Mouse (Mus musculus): ENCODE data around the gene Defb28. TPM values are rescaled to one million over a fixed set of nuclear protein-coding genes. Genes with fewer than 3 reads are reported as not detected.
A peak's percentile ranks its signal among the peaks of the same experiment; 100 is the strongest.

Gene Defb28
- polyA plus RNA-seq, 1 experiment from 2014 or later, result 1.8 TPM

- Histone ChIP-seq H3K4me2 (ENCODE audit: low read length) (no peak within 1 kb of the TSS), H3K36me3 (ENCODE audit: insufficient read depth, low read length) (no peaks in the 10 kb centered on the region), H3K9me3 (replicated peaks; ENCODE audit: low read length) (no peaks in the 10 kb centered on the region), H3K4me3 (replicated peaks; ENCODE audit: low read depth, low read length) (no peak within 1 kb of the TSS), H3K4me1 (replicated peaks; ENCODE audit: insufficient read depth, low read length) (no peaks in the 10 kb centered on the region), H3K27me3 (ENCODE audit: insufficient read depth, low read length) (no peaks in the 10 kb centered on the region), H3K27ac (no peak within 1 kb of the TSS), H3K9ac (ENCODE audit: low read depth, low read length) (no peak within 1 kb of the TSS)
- no peak for TF ChIP-seq CTCF (IDR thresholded peaks at IDR 0.05; ENCODE audit: low read depth)
- ATAC-seq (replicated peaks; ENCODE audit: low FRiP score, low read depth) (no peak), DNase-seq (ENCODE audit: low spot score) (no peak)
Measured at GRCm38 (mm10) chr2:152490038-152490437, 28.0 kb upstream of the Defb28 start, which contains the start of gene Defb22. Gene Defb22, minus strand, starts transcription at chr2:152490138.

- no peak overlapping the region for H3K4me3 ChIP-seq (replicated peaks; ENCODE audit: low read depth, low read length)
- no peaks in the 10 kb centered on the region for H3K27me3 ChIP-seq (ENCODE audit: insufficient read depth, low read length)
- no peak overlapping the region for H3K4me2 ChIP-seq (ENCODE audit: low read length)
- 77% methylated on average over 6 of the region's 6 CpGs for WGBS
- no peaks in the 10 kb centered on the region for H3K9me3 ChIP-seq (replicated peaks; ENCODE audit: low read length)
- H3K27ac ChIP-seq, result no peak overlapping the region
- TF ChIP-seq CTCF (IDR thresholded peaks at IDR 0.05; ENCODE audit: low read depth), result peak; percentile 31; the same call in 1 of the 2 replicates
- ATAC-seq (replicated peaks; ENCODE audit: low FRiP score, low read depth) (no peak), DNase-seq (ENCODE audit: low spot score) (no peak)
- no peak overlapping the region for H3K9ac ChIP-seq (ENCODE audit: low read depth, low read length)
- no peaks in the 10 kb centered on the region for H3K36me3 ChIP-seq (ENCODE audit: insufficient read depth, low read length)
- H3K4me1 ChIP-seq (replicated peaks; ENCODE audit: insufficient read depth, low read length), result no peaks in the 10 kb centered on the region
Measured at GRCm38 (mm10) chr2:152493151-152493550, 24.9 kb upstream of the Defb28 start.

- H3K27ac ChIP-seq, result no peak overlapping the region
- DNase-seq (ENCODE audit: low spot score) (no peak), ATAC-seq (replicated peaks; ENCODE audit: low FRiP score, low read depth) (no peak)
- no peak for TF ChIP-seq CTCF (IDR thresholded peaks at IDR 0.05; ENCODE audit: low read depth)
- no peaks in the 10 kb centered on the region for H3K27me3 ChIP-seq (ENCODE audit: insufficient read depth, low read length)
- 72% methylated on average over 6 of the region's 6 CpGs for WGBS
- no peaks in the 10 kb centered on the region for H3K4me1 ChIP-seq (replicated peaks; ENCODE audit: insufficient read depth, low read length)
- no peak overlapping the region for H3K9ac ChIP-seq (ENCODE audit: low read depth, low read length)
- no peak overlapping the region for H3K4me2 ChIP-seq (ENCODE audit: low read length)
- H3K4me3 ChIP-seq (replicated peaks; ENCODE audit: low read depth, low read length), result no peak overlapping the region
- no peaks in the 10 kb centered on the region for H3K36me3 ChIP-seq (ENCODE audit: insufficient read depth, low read length)
- no peaks in the 10 kb centered on the region for H3K9me3 ChIP-seq (replicated peaks; ENCODE audit: low read length)
Measured at GRCm38 (mm10) chr2:152498020-152498419, 20.0 kb upstream of the Defb28 start.

GRCm38 (mm10) chr2:152500204-152500862 lies 17.7 kb upstream of the Defb28 start:
- Histone ChIP-seq H3K9ac (ENCODE audit: low read depth, low read length) (no peak overlapping the region), H3K4me3 (replicated peaks; ENCODE audit: low read depth, low read length) (no peak overlapping the region), H3K4me2 (ENCODE audit: low read length) (no peak overlapping the region), H3K9me3 (replicated peaks; ENCODE audit: low read length) (no peaks in the 10 kb centered on the region), H3K27ac (no peak overlapping the region), H3K27me3 (ENCODE audit: insufficient read depth, low read length) (no peaks in the 10 kb centered on the region), H3K36me3 (ENCODE audit: insufficient read depth, low read length) (no peaks in the 10 kb centered on the region), H3K4me1 (replicated peaks; ENCODE audit: insufficient read depth, low read length) (no peaks in the 10 kb centered on the region)
- DNase-seq (ENCODE audit: low spot score) (no peak), ATAC-seq (replicated peaks; ENCODE audit: low FRiP score, low read depth) (no peak)
- WGBS, result 67% methylated on average over 7 of the region's 7 CpGs
- no peak for TF ChIP-seq CTCF (IDR thresholded peaks at IDR 0.05; ENCODE audit: low read depth)

GRCm38 (mm10) chr2:152500863-152501229 lies 17.2 kb upstream of the Defb28 start:
- 78% methylated on average over 6 of the region's 6 CpGs for WGBS
- H3K4me1 ChIP-seq (replicated peaks; ENCODE audit: insufficient read depth, low read length), result no peaks in the 10 kb centered on the region
- H3K9ac ChIP-seq (ENCODE audit: low read depth, low read length), result no peak overlapping the region
- H3K9me3 ChIP-seq (replicated peaks; ENCODE audit: low read length), result no peaks in the 10 kb centered on the region
- DNase-seq (ENCODE audit: low spot score), result no peak
- H3K36me3 ChIP-seq (ENCODE audit: insufficient read depth, low read length), result no peaks in the 10 kb centered on the region
- H3K4me3 ChIP-seq (replicated peaks; ENCODE audit: low read depth, low read length), result no peak overlapping the region
- no peak overlapping the region for H3K4me2 ChIP-seq (ENCODE audit: low read length)
- no peaks in the 10 kb centered on the region for H3K27me3 ChIP-seq (ENCODE audit: insufficient read depth, low read length)
- no peak for ATAC-seq (replicated peaks; ENCODE audit: low FRiP score, low read depth)
- peak; percentile 37 for TF ChIP-seq CTCF (IDR thresholded peaks at IDR 0.05; ENCODE audit: low read depth)
- H3K27ac ChIP-seq, result no peak overlapping the region

GRCm38 (mm10) chr2:152503950-152504349 lies 14.1 kb upstream of the Defb28 start:
- DNase-seq (ENCODE audit: low spot score) (no peak), ATAC-seq (replicated peaks; ENCODE audit: low FRiP score, low read depth) (no peak)
- no peaks in the 10 kb centered on the region for H3K4me1 ChIP-seq (replicated peaks; ENCODE audit: insufficient read depth, low read length)
- WGBS, result 79% methylated on average over 2 of the region's 2 CpGs
- no peak overlapping the region for H3K4me2 ChIP-seq (ENCODE audit: low read length)
- no peak overlapping the region for H3K27ac ChIP-seq
- H3K27me3 ChIP-seq (ENCODE audit: insufficient read depth, low read length), result no peaks in the 10 kb centered on the region
- H3K9me3 ChIP-seq (replicated peaks; ENCODE audit: low read length), result no peaks in the 10 kb centered on the region
- no peak for TF ChIP-seq CTCF (IDR thresholded peaks at IDR 0.05; ENCODE audit: low read depth)
- H3K36me3 ChIP-seq (ENCODE audit: insufficient read depth, low read length), result no peaks in the 10 kb centered on the region
- H3K9ac ChIP-seq (ENCODE audit: low read depth, low read length), result no peak overlapping the region
- H3K4me3 ChIP-seq (replicated peaks; ENCODE audit: low read depth, low read length), result no peak overlapping the region

GRCm38 (mm10) chr2:152511592-152511991 lies 6.5 kb upstream of the Defb28 start, which contains the start of gene Defb26:
Gene Defb26, minus strand, starts transcription at chr2:152511692.
- H3K4me2 ChIP-seq (ENCODE audit: low read length), result no peak within 1 kb of the TSS
- H3K27me3 ChIP-seq (ENCODE audit: insufficient read depth, low read length), result no peaks in the 10 kb centered on the region
- no peaks in the 10 kb centered on the region for H3K9me3 ChIP-seq (replicated peaks; ENCODE audit: low read length)
- no peak for TF ChIP-seq CTCF (IDR thresholded peaks at IDR 0.05; ENCODE audit: low read depth)
- no peaks in the 10 kb centered on the region for H3K4me1 ChIP-seq (replicated peaks; ENCODE audit: insufficient read depth, low read length)
- no peak within 1 kb of the TSS for H3K27ac ChIP-seq
- no peak for DNase-seq (ENCODE audit: low spot score)
- WGBS, result 70% methylated on average over 1 of the region's 1 CpGs
- H3K4me3 ChIP-seq (replicated peaks; ENCODE audit: low read depth, low read length), result no peak within 1 kb of the TSS
- ATAC-seq (replicated peaks; ENCODE audit: low FRiP score, low read depth), result no peak
- no peaks in the 10 kb centered on the region for H3K36me3 ChIP-seq (ENCODE audit: insufficient read depth, low read length)
- no peak within 1 kb of the TSS for H3K9ac ChIP-seq (ENCODE audit: low read depth, low read length)

Data from kidney, postnatal 0 days (tissue).